Mouse (Mus musculus) limb, embryonic 11.5 days (tissue): ENCODE results near the gene Tpk1. TPM values are rescaled to one million over a fixed set of nuclear protein-coding genes. Genes with fewer than 3 reads are reported as not detected.

ENCODE experiments used
- ATAC-seq: fragments of 200-750 bp; cut with Nextera tagmentation; 2 replicates; pipeline ENCODE4 v1.8.0; 2017; ENCODE audit warnings: low read depth; ENCODE audit not compliant: insufficient number of reproducible peaks, low FRiP score, low TSS enrichment
- DNase-seq: peaks from one replicate; pipeline ENCODE4 v3.0.0-alpha.2; 2015; ENCODE audit warnings: low spot score
- H3K27ac ChIP-seq: fragments of 300-500 bp; sonication (generic); replicated peaks from 2 replicates; pipeline ENCODE4 v1.5.1; 2014; ENCODE audit warnings: low read depth, mild to moderate bottlenecking, low read length
- H3K27me3 ChIP-seq: fragments of 300-500 bp; sonication (generic); 2 replicates; pipeline ENCODE4 v1.6.1; 2014; ENCODE audit warnings: mild to moderate bottlenecking, low read length, mixed read lengths; ENCODE audit not compliant: control insufficient read depth, insufficient read depth
- H3K36me3 ChIP-seq: fragments of 300-500 bp; sonication (generic); 2 replicates; pipeline ENCODE4 v1.6.1; 2014; ENCODE audit warnings: mild to moderate bottlenecking, low read length, moderate library complexity, mixed read lengths; ENCODE audit not compliant: control insufficient read depth, insufficient read depth
- H3K4me1 ChIP-seq: fragments of 300-500 bp; sonication (generic); 2 replicates; pipeline ENCODE4 v1.6.1; 2014; ENCODE audit warnings: low read length, mixed read lengths; ENCODE audit not compliant: control insufficient read depth, insufficient read depth
- H3K4me2 ChIP-seq: fragments of 300-500 bp; sonication (generic); 2 replicates; pipeline ENCODE4 v1.6.1; 2014; ENCODE audit warnings: low read depth, mild to moderate bottlenecking, moderate library complexity; ENCODE audit not compliant: severe bottlenecking
- H3K4me3 ChIP-seq: fragments of 300-500 bp; sonication (generic); 2 replicates; pipeline ENCODE4 v1.5.1; 2014; ENCODE audit warnings: low read depth, low read length
- H3K9ac ChIP-seq: fragments of 300-500 bp; sonication (generic); 2 replicates; pipeline ENCODE4 v1.6.1; 2014; ENCODE audit warnings: mild to moderate bottlenecking, low read length
- H3K9me3 ChIP-seq: fragments of 300-500 bp; sonication (generic); 2 replicates; pipeline ENCODE4 v1.6.1; 2016; ENCODE audit warnings: low read length; ENCODE audit not compliant: control insufficient read depth
- WGBS: fragments of 180-500 bp; shearing (Covaris S2); extraction: QIAGEN DNeasy Blood & Tissue Kit; methylation state at CpG from one replicate; pipeline ENCODE4 v1.1.7; 2014; 5-methylcytosine and 5-hydroxymethylcytosine counted together
- polyA plus RNA-seq: library from polyadenylated mRNA; unstranded; fragments of >200 nt; fragmentation: Nextera tagmentation; extraction: Ambion mirVana; gene quantifications from 2 replicates; pipeline ENCODE4 v1.2.1, GENCODE M21; 2014

The Tpk1 gene
- polyA plus RNA-seq, 1 experiment from 2014 or later: 7.3 TPM

GRCm38 (mm10) chr6:43363917-43364316 is 302.2 kb downstream of the Tpk1 start:
- no peaks in the 10 kb centered on the region for H3K27me3 ChIP-seq
- no peak for DNase-seq
- H3K9me3 ChIP-seq: no peaks in the 10 kb centered on the region
- ATAC-seq: no peak
- no peaks in the 10 kb centered on the region for H3K36me3 ChIP-seq
- H3K4me1 ChIP-seq: no peaks in the 10 kb centered on the region
- WGBS: 87% methylated on average over 3 of the region's 3 CpGs
- no peak overlapping the region for H3K9ac ChIP-seq
- H3K27ac ChIP-seq: no peak overlapping the region
- H3K4me2 ChIP-seq: no peak overlapping the region
- H3K4me3 ChIP-seq: no peak overlapping the region

GRCm38 (mm10) chr6:43363291-43363820 is 302.7 kb downstream of the Tpk1 start:
- Histone ChIP-seq H3K9ac (no peak overlapping the region), H3K9me3 (no peaks in the 10 kb centered on the region), H3K4me2 (no peak overlapping the region), H3K36me3 (no peaks in the 10 kb centered on the region), H3K4me1 (no peaks in the 10 kb centered on the region), H3K27me3 (no peaks in the 10 kb centered on the region), H3K27ac (no peak overlapping the region), H3K4me3 (no peak overlapping the region)
- DNase-seq: no peak
- ATAC-seq: no peak
- WGBS: 89% methylated on average over 5 of the region's 5 CpGs

- Histone ChIP-seq H3K27me3 (no peaks in the 10 kb centered on the region), H3K4me2 (no peak overlapping the region), H3K4me3 (no peak overlapping the region), H3K27ac (no peak overlapping the region), H3K4me1 (no peaks in the 10 kb centered on the region), H3K9me3 (no peaks in the 10 kb centered on the region), H3K9ac (no peak overlapping the region), H3K36me3 (no peaks in the 10 kb centered on the region)
- ATAC-seq (no peak), DNase-seq (no peak)
- WGBS: 64% methylated on average over 5 of the region's 5 CpGs
Observed at GRCm38 (mm10) chr6:43361248-43361647, 304.8 kb downstream of the Tpk1 start.

- DNase-seq (no peak), ATAC-seq (0 out of 2 replicates have a peak, but pooled peaks have one; percentile 68)
- Histone ChIP-seq H3K36me3 (no peaks in the 10 kb centered on the region), H3K27ac (no peak overlapping the region), H3K27me3 (no peaks in the 10 kb centered on the region), H3K9me3 (no peaks in the 10 kb centered on the region), H3K4me3 (no peak overlapping the region), H3K9ac (no peak overlapping the region), H3K4me1 (no peaks in the 10 kb centered on the region), H3K4me2 (no peak overlapping the region)
- WGBS: 20% methylated on average over 3 of the region's 3 CpGs
Observed at GRCm38 (mm10) chr6:43360214-43360613, 305.9 kb downstream of the Tpk1 start.

- DNase-seq (no peak), ATAC-seq (no peak)
- Histone ChIP-seq H3K9me3 (no peaks in the 10 kb centered on the region), H3K9ac (no peak overlapping the region), H3K27me3 (no peaks in the 10 kb centered on the region), H3K27ac (no peak overlapping the region), H3K4me3 (no peak overlapping the region), H3K36me3 (no peaks in the 10 kb centered on the region), H3K4me2 (no peak overlapping the region), H3K4me1 (no peaks in the 10 kb centered on the region)
- 82% methylated on average over 9 of the region's 9 CpGs for WGBS
Observed at GRCm38 (mm10) chr6:43354562-43355241, 311.4 kb downstream of the Tpk1 start.

GRCm38 (mm10) chr6:43353446-43353845 is 312.6 kb downstream of the Tpk1 start:
- Histone ChIP-seq H3K27me3 (no peaks in the 10 kb centered on the region), H3K4me1 (no peaks in the 10 kb centered on the region), H3K9ac (no peak overlapping the region), H3K4me2 (no peak overlapping the region), H3K9me3 (no peaks in the 10 kb centered on the region), H3K36me3 (no peaks in the 10 kb centered on the region), H3K27ac (no peak overlapping the region), H3K4me3 (no peak overlapping the region)
- ATAC-seq (no peak), DNase-seq (no peak)
- 91% methylated on average over 4 of the region's 4 CpGs for WGBS

GRCm38 (mm10) chr6:43349083-43349482 is 317.0 kb downstream of the Tpk1 start:
- Histone ChIP-seq H3K9ac (no peak overlapping the region), H3K27ac (no peak overlapping the region), H3K4me1 (no peaks in the 10 kb centered on the region), H3K9me3 (no peaks in the 10 kb centered on the region), H3K4me2 (no peak overlapping the region), H3K4me3 (no peak overlapping the region), H3K36me3 (no peaks in the 10 kb centered on the region), H3K27me3 (no peaks in the 10 kb centered on the region)
- WGBS: 78% methylated on average over 4 of the region's 4 CpGs
- DNase-seq: no peak
- ATAC-seq: no peak

- no peak overlapping the region for H3K4me3 ChIP-seq
Observed at GRCm38 (mm10) chr6:43347637-43348036, 318.4 kb downstream of the Tpk1 start.

GRCm38 (mm10) chr6:43343006-43343405 is 323.1 kb downstream of the Tpk1 start:
- Histone ChIP-seq H3K9me3 (no peaks in the 10 kb centered on the region), H3K4me2 (no peak overlapping the region), H3K9ac (no peak overlapping the region), H3K36me3 (no peaks in the 10 kb centered on the region), H3K27me3 (no peaks in the 10 kb centered on the region), H3K4me1 (no peaks in the 10 kb centered on the region), H3K27ac (no peak overlapping the region), H3K4me3 (no peak overlapping the region)
- WGBS: 91% methylated on average over 1 of the region's 1 CpGs
- DNase-seq: no peak
- no peak for ATAC-seq

More at GRCm38 (mm10) chr6:43347637-43348036, 318.4 kb downstream of the Tpk1 start:
- DNase-seq: no peak
- H3K27ac ChIP-seq: no peak overlapping the region
- no peaks in the 10 kb centered on the region for H3K9me3 ChIP-seq
- 95% methylated on average over 1 of the region's 1 CpGs for WGBS
- H3K4me1 ChIP-seq: no peaks in the 10 kb centered on the region
- no peak overlapping the region for H3K4me2 ChIP-seq
- no peaks in the 10 kb centered on the region for H3K36me3 ChIP-seq
- H3K9ac ChIP-seq: no peak overlapping the region
- no peaks in the 10 kb centered on the region for H3K27me3 ChIP-seq
- no peak for ATAC-seq
